In genomic region chr6:103766830-103767229, GRCm38 (mm10) we compare ENCODE assay signal across 9 mouse cellular contexts.
"Had no signal": no experiment of that assay in that cellular context is flagged by ENCODE, and none has a peak within 500 bp of the region (broad histone marks: within the 10 kb centered on the region; RNA-seq: fewer than 3 reads in every experiment).

No protein-coding gene starts in this region.

- ATAC-seq: liver, postnatal 0 days; lung, postnatal 0 days had no signal

- DNase-seq: kidney, adult 8-10 months; kidney, postnatal 10 days; kidney, postnatal 36 days; liver, postnatal 0 days; lung, embryonic 14.5 days; midbrain, embryonic 14.5 days; thymus, adult 18-20 months; thymus, postnatal 36 days had no signal
